Mouse (Mus musculus): ENCODE measurements around the gene Bok. TPM values are rescaled to one million over a fixed set of nuclear protein-coding genes. Genes with fewer than 3 reads are reported as not detected.

Bok gene
- total and polyA plus RNA-seq, 2 experiments from 2014 or later: 25.6 to 50.8 TPM

DNA sequence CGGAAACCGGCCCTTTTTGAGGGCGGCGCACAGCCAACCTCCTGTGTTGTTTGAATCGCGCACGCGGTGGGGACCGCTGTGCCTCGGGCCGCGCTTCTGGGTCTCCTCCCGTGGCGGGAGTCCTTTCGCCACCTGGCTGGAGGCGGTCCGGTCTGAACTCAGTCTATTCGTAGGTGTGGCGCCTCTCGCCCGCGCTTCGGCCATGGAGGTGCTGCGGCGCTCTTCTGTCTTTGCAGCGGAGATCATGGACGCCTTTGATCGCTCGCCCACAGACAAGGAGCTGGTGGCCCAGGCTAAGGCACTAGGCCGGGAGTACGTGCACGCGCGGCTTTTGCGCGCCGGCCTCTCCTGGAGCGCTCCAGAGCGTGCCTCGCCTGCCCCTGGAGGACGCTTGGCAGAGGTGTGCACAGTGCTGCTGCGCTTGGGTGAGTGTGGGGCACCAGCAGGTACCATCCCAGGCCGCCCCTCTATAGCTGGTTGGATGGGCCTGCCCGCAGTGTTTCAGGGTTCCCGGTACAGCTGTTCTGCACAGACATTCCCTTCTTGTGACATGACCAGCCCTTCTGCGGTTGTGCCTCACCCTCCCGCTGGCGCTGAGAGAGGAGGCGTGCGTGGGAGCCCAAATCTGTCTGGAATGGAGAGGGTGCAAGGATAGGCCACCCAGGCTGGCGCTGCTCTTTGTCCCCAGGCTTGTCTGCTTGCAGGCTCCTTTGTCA, 943 bp downstream of the Bok start:
- Histone ChIP-seq H3K4me2 (ENCODE audit: low read depth, low read length) (peak overlapping the region; percentile 82), H3K27ac (ENCODE audit: low read depth) (peak overlapping the region; percentile 11), H3K36me3 (replicated peaks; ENCODE audit: control insufficient read depth, insufficient read depth, low read length) (0 out of 2 replicates have a peak, but pooled peaks cover under 1% of the 10 kb centered on the region), H3K4me1 (ENCODE audit: control insufficient read depth, insufficient read depth) (peaks cover 12% of the 10 kb centered on the region; the same call in 1 of the 2 replicates), H3K9me3 (replicated peaks; ENCODE audit: control insufficient read depth, low read length) (no peaks in the 10 kb centered on the region), H3K9ac (replicated peaks; ENCODE audit: low read depth, low read length) (peak overlapping the region; percentile 62), H3K4me3 (ENCODE audit: low read depth, low read length) (peak overlapping the region; percentile 56), H3K27me3 (ENCODE audit: control insufficient read depth, insufficient read depth, low read length) (no peaks in the 10 kb centered on the region)
- DNase-seq (ENCODE audit: low spot score): peak; percentile 67
- peak; percentile 78 for ATAC-seq (ENCODE audit: insufficient read depth, low read depth)
- WGBS: 6% methylated on average over 51 of the region's 51 CpGs
- TF ChIP-seq CTCF (IDR thresholded peaks at IDR 0.05; ENCODE audit: low read depth) (peak; percentile 53), EP300 (IDR thresholded peaks at IDR 0.05; ENCODE audit: low read depth) (no peak)

DNA sequence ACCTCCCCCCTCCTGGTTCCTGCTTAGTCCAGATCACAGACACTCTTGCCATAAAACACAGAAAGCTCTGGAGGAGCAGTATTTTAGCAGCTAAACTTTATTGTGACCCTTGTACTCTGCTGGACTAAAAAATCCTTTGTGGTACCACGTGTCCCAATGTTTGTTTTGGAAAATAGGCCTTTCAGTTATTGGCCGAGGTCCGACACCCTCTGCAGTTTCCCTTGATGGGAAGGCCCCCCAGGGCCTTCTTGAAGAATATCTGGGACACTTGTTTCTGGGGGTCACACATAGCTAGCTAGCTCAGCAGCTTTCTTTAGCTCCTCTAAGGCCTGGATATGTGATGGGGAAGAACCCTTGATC, 1.5 kb downstream of the Bok start:
- Histone ChIP-seq H3K36me3 (replicated peaks; ENCODE audit: control insufficient read depth, insufficient read depth, low read length) (0 out of 2 replicates have a peak, but pooled peaks cover 6% of the 10 kb centered on the region), H3K9ac (replicated peaks; ENCODE audit: low read depth, low read length) (no peak overlapping the region), H3K9me3 (replicated peaks; ENCODE audit: control insufficient read depth, low read length) (no peaks in the 10 kb centered on the region), H3K27ac (ENCODE audit: low read depth) (peak overlapping the region; percentile 11), H3K4me2 (ENCODE audit: low read depth, low read length) (peak overlapping the region; percentile 82), H3K4me3 (ENCODE audit: low read depth, low read length) (peak overlapping the region; percentile 56), H3K4me1 (ENCODE audit: control insufficient read depth, insufficient read depth) (peaks cover 12% of the 10 kb centered on the region; the same call in 1 of the 2 replicates), H3K27me3 (ENCODE audit: control insufficient read depth, insufficient read depth, low read length) (no peaks in the 10 kb centered on the region)
- 65% methylated on average over 3 of the region's 3 CpGs for WGBS
- DNase-seq (ENCODE audit: low spot score) (no peak), ATAC-seq (ENCODE audit: insufficient read depth, low read depth) (no peak)
- TF ChIP-seq CTCF (IDR thresholded peaks at IDR 0.05; ENCODE audit: low read depth) (no peak), EP300 (IDR thresholded peaks at IDR 0.05; ENCODE audit: low read depth) (no peak)

- no peak overlapping the region for H3K9ac ChIP-seq (replicated peaks; ENCODE audit: low read depth, low read length)
- H3K27me3 ChIP-seq (ENCODE audit: control insufficient read depth, insufficient read depth, low read length): no peaks in the 10 kb centered on the region
- ATAC-seq (ENCODE audit: insufficient read depth, low read depth) (peak; percentile 35), DNase-seq (ENCODE audit: low spot score) (peak; percentile 43)
- 0 out of 2 replicates have a peak, but pooled peaks cover 11% of the 10 kb centered on the region for H3K36me3 ChIP-seq (replicated peaks; ENCODE audit: control insufficient read depth, insufficient read depth, low read length)
- no peak overlapping the region for H3K4me2 ChIP-seq (ENCODE audit: low read depth, low read length)
- H3K4me3 ChIP-seq (ENCODE audit: low read depth, low read length): no peak overlapping the region
- WGBS: 60% methylated on average over 8 of the region's 8 CpGs
- no peaks in the 10 kb centered on the region for H3K9me3 ChIP-seq (replicated peaks; ENCODE audit: control insufficient read depth, low read length)
- H3K27ac ChIP-seq (ENCODE audit: low read depth): 0 out of 2 replicates have a peak overlapping the region, but pooled peaks have one; percentile 26
- no peak for TF ChIP-seq CTCF (IDR thresholded peaks at IDR 0.05; ENCODE audit: low read depth)
- peaks cover 12% of the 10 kb centered on the region; the same call in 1 of the 2 replicates for H3K4me1 ChIP-seq (ENCODE audit: control insufficient read depth, insufficient read depth)
These were observed 2.7 kb downstream of the Bok start for GRCm38 (mm10) chr1:93688154-93688553.

DNA sequence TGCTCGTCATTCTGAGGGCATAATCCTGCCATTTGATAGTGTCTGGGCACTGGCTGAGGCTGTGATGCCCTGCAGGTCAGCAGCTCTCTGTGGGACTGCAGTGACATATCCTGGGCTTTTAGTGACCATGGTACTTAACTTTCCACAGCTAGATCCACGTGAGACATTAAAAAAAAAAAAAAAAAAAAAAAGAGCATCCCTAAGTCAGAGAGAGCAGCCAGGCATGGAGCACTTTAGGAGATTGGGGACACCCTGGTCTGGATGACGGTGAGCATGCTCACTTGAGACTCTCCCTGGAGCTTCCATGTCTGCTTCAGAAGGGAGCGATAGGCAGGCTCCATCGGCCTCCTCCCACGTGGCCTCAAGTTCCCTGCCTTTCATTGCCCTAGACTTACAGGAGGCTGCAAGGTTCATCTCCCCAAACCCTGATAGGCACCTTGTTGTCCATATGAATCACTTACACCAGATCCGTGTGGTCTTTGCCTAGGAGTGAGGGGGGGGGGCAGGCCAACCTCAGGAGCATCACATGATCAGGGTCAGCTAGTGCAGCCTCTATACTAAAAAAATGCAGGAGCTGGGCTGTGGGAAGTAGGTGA, 4.5 kb downstream of the Bok start:
- Histone ChIP-seq H3K36me3 (replicated peaks; ENCODE audit: control insufficient read depth, insufficient read depth, low read length) (0 out of 2 replicates have a peak, but pooled peaks cover 11% of the 10 kb centered on the region), H3K4me3 (ENCODE audit: low read depth, low read length) (no peak overlapping the region), H3K9ac (replicated peaks; ENCODE audit: low read depth, low read length) (no peak overlapping the region), H3K4me2 (ENCODE audit: low read depth, low read length) (no peak overlapping the region), H3K27me3 (ENCODE audit: control insufficient read depth, insufficient read depth, low read length) (no peaks in the 10 kb centered on the region), H3K4me1 (ENCODE audit: control insufficient read depth, insufficient read depth) (peaks cover 8% of the 10 kb centered on the region; the same call in 1 of the 2 replicates), H3K27ac (ENCODE audit: low read depth) (no peak overlapping the region), H3K9me3 (replicated peaks; ENCODE audit: control insufficient read depth, low read length) (no peaks in the 10 kb centered on the region)
- ATAC-seq (ENCODE audit: insufficient read depth, low read depth) (no peak), DNase-seq (ENCODE audit: low spot score) (no peak)
- whole genome bisulfite sequencing: 79% methylated on average over 7 of the region's 7 CpGs
- no peak for TF ChIP-seq EP300 (IDR thresholded peaks at IDR 0.05; ENCODE audit: low read depth)
- no peak for TF ChIP-seq CTCF (IDR thresholded peaks at IDR 0.05; ENCODE audit: low read depth)

DNA sequence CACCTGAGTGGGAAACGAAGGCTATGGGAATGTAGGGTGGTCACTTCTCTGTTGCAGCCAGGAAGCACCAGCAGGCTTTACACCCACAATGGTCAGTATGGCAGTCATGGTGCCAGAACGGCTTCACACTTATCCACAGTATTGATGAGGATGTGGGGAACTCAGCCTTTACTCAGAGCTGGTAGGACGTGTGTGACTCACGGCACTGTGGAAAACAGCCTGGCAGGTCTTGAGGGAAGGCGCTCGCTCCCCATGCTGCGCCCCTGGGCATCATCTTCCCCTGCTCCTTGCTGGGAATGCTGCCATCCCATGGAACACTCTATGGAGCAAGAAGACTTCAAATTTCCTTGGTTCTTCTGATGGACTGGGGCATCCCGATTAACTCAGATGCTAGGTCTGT, 5.6 kb downstream of the Bok start:
- DNase-seq (ENCODE audit: low spot score) (no peak), ATAC-seq (ENCODE audit: insufficient read depth, low read depth) (no peak)
- Histone ChIP-seq H3K27me3 (ENCODE audit: control insufficient read depth, insufficient read depth, low read length) (no peaks in the 10 kb centered on the region), H3K36me3 (replicated peaks; ENCODE audit: control insufficient read depth, insufficient read depth, low read length) (0 out of 2 replicates have a peak, but pooled peaks cover 11% of the 10 kb centered on the region), H3K9ac (replicated peaks; ENCODE audit: low read depth, low read length) (no peak overlapping the region), H3K27ac (ENCODE audit: low read depth) (no peak overlapping the region), H3K4me3 (ENCODE audit: low read depth, low read length) (no peak overlapping the region), H3K9me3 (replicated peaks; ENCODE audit: control insufficient read depth, low read length) (no peaks in the 10 kb centered on the region), H3K4me2 (ENCODE audit: low read depth, low read length) (no peak overlapping the region), H3K4me1 (ENCODE audit: control insufficient read depth, insufficient read depth) (0 out of 2 replicates have a peak, but pooled peaks cover 6% of the 10 kb centered on the region)
- TF ChIP-seq CTCF (IDR thresholded peaks at IDR 0.05; ENCODE audit: low read depth): no peak
- WGBS: 94% methylated on average over 8 of the region's 8 CpGs

All from heart, postnatal 0 days (tissue).